In genomic region chr1:165724219-165725033, GRCm38 (mm10) we compare ENCODE assay signal across 15 mouse cellular contexts. TPM values are rescaled to one million over a fixed set of nuclear protein-coding genes. Genes with fewer than 3 reads are reported as not detected.
A peak's percentile ranks its signal among the peaks of the same experiment; 100 is the strongest.
DNase-seq lines count a peak whose midpoint lies in the region; ATAC-seq and TF ChIP-seq lines count a peak whose summit lies in the region.
"Had no signal": no experiment of that assay in that cellular context is flagged by ENCODE, and none has a peak within 500 bp of the region (broad histone marks: within the 10 kb centered on the region; RNA-seq: fewer than 3 reads in every experiment).

No protein-coding gene starts in this region.

- 63% methylated on average over 11 of the region's 11 CpGs for WGBS in forebrain, embryonic 10.5 days
- 51% methylated on average over 11 of the region's 11 CpGs for WGBS in forebrain, embryonic 13.5 days
- whole genome bisulfite sequencing in intestine, embryonic 15.5 days: 55% methylated on average over 11 of the region's 11 CpGs
- WGBS in intestine, postnatal 0 days: 45% methylated on average over 11 of the region's 11 CpGs

- ATAC-seq in forebrain, embryonic 13.5 days: no peak
- peak; percentile 72 for ATAC-seq in intestine, embryonic 15.5 days
- ATAC-seq in intestine, postnatal 0 days: no peak
- ATAC-seq: activated CD4-positive, CD25-positive, alpha-beta regulatory T cell, adult 4 months had no signal

- no peaks in the 10 kb centered on the region for H3K27me3 ChIP-seq in forebrain, embryonic 10.5 days (ENCODE audit: poor library complexity, severe bottlenecking)
- H3K27me3 ChIP-seq in forebrain, embryonic 13.5 days: no peaks in the 10 kb centered on the region
- no peaks in the 10 kb centered on the region for H3K27me3 ChIP-seq in intestine, embryonic 15.5 days (replicated peaks)
- no peaks in the 10 kb centered on the region for H3K27me3 ChIP-seq in intestine, postnatal 0 days (replicated peaks; ENCODE audit: control insufficient read depth, insufficient read depth, low read length)

- H3K36me3 ChIP-seq in forebrain, embryonic 10.5 days (replicated peaks): no peaks in the 10 kb centered on the region
- no peaks in the 10 kb centered on the region for H3K36me3 ChIP-seq in forebrain, embryonic 13.5 days (ENCODE audit: poor library complexity, severe bottlenecking)
- H3K36me3 ChIP-seq in intestine, embryonic 15.5 days: no peaks in the 10 kb centered on the region
- H3K36me3 ChIP-seq in intestine, postnatal 0 days (ENCODE audit: control insufficient read depth, insufficient read depth): no peaks in the 10 kb centered on the region

- DNase-seq in forebrain, embryonic 10.5 days (ENCODE audit: extremely low spot score, low spot score): no peak
- peak; percentile 60 for DNase-seq in kidney, postnatal 14 days
- DNase-seq in urinary bladder, postnatal 14 days (ENCODE audit: low spot score): no peak
- DNase-seq in thymus, postnatal 0 days (ENCODE audit: low spot score): no peak
- DNase-seq: cerebellum, postnatal 25 days; gastrocnemius, postnatal 14 days had no signal

- peaks cover 28% of the 10 kb centered on the region for H3K4me1 ChIP-seq in forebrain, embryonic 10.5 days
- H3K4me1 ChIP-seq in forebrain, embryonic 13.5 days: no peaks in the 10 kb centered on the region
- peaks cover 9% of the 10 kb centered on the region for H3K4me1 ChIP-seq in intestine, embryonic 15.5 days (replicated peaks)
- H3K4me1 ChIP-seq in intestine, postnatal 0 days (replicated peaks; ENCODE audit: control insufficient read depth, insufficient read depth, low read length): no peaks in the 10 kb centered on the region
- peaks cover 3% of the 10 kb centered on the region for H3K4me1 ChIP-seq in brown adipose tissue, adult 24 weeks (ENCODE audit: control insufficient read depth, insufficient read depth, insufficient read length, low read length)

- H3K4me3 ChIP-seq in forebrain, embryonic 10.5 days: no peak overlapping the region
- H3K4me3 ChIP-seq in forebrain, embryonic 13.5 days: no peak overlapping the region
- no peak overlapping the region for H3K4me3 ChIP-seq in intestine, embryonic 15.5 days (replicated peaks)
- H3K4me3 ChIP-seq in intestine, postnatal 0 days (ENCODE audit: low read depth, low read length): no peak overlapping the region
- no peak overlapping the region for H3K4me3 ChIP-seq in brown adipose tissue, adult 24 weeks (ENCODE audit: insufficient read depth, low read depth, low read length)
- H3K4me3 ChIP-seq: erythroblast, embryonic 14.5 days; megakaryocyte, embryonic 14.5 days had no signal

- no peaks in the 10 kb centered on the region for H3K9me3 ChIP-seq in forebrain, embryonic 10.5 days
- H3K9me3 ChIP-seq in forebrain, embryonic 13.5 days (replicated peaks): no peaks in the 10 kb centered on the region
- H3K9me3 ChIP-seq in intestine, embryonic 15.5 days: no peaks in the 10 kb centered on the region
- H3K9me3 ChIP-seq in intestine, postnatal 0 days (ENCODE audit: control insufficient read depth): no peaks in the 10 kb centered on the region
- H3K9me3 ChIP-seq: megakaryocyte, embryonic 14.5 days had no signal

- H3K4me2 ChIP-seq in forebrain, embryonic 13.5 days: no peak overlapping the region
- no peak overlapping the region for H3K4me2 ChIP-seq in intestine, embryonic 15.5 days (replicated peaks)
- no peak overlapping the region for H3K4me2 ChIP-seq in intestine, postnatal 0 days (replicated peaks; ENCODE audit: low read depth)
- H3K4me2 ChIP-seq: liver, embryonic 11.5 days had no signal

- peak overlapping the region; percentile 44 for H3K27ac ChIP-seq in forebrain, embryonic 10.5 days
- H3K27ac ChIP-seq in forebrain, embryonic 13.5 days: no peak overlapping the region
- 0 out of 2 replicates have a peak overlapping the region, but pooled peaks have one; percentile 22 for H3K27ac ChIP-seq in intestine, embryonic 15.5 days
- H3K27ac ChIP-seq in intestine, postnatal 0 days (ENCODE audit: low read depth, low read length): no peak overlapping the region
- H3K27ac ChIP-seq in brown adipose tissue, adult 24 weeks (replicated peaks; ENCODE audit: low read depth, low read length): peak overlapping the region; percentile 39; the same call in 1 of the 2 replicates
- H3K27ac ChIP-seq: stomach, postnatal 0 days had no signal

- no peak for TF ChIP-seq CTCF in intestine, postnatal 0 days (IDR thresholded peaks at IDR 0.05; ENCODE audit: low read depth)

- no peak overlapping the region for H3K9ac ChIP-seq in forebrain, embryonic 13.5 days
- H3K9ac ChIP-seq in intestine, embryonic 15.5 days: no peak overlapping the region
- no peak overlapping the region for H3K9ac ChIP-seq in intestine, postnatal 0 days (ENCODE audit: low read depth, low read length)

RNA-seq across cellular contexts. Expression of gene Rcsd1, which starts 14.9 kb away (rescaled TPM):
- polyA plus RNA-seq in forebrain, embryonic 10.5 days (2016; fragmentation: Nextera tagmentation; extraction: Ambion mirVana): 8.3 and 8.4 TPM in 2 replicates
- 6.5 and 7.0 TPM in 2 replicates for polyA plus RNA-seq in forebrain, embryonic 13.5 days (2015; fragmentation: Nextera tagmentation; extraction: Ambion mirVana)
- polyA plus RNA-seq in intestine, embryonic 15.5 days (2015; fragmentation: Nextera tagmentation; extraction: Ambion mirVana): 32.7 and 33.8 TPM in 2 replicates
- 11.7 and 14.2 TPM in 2 replicates for polyA plus RNA-seq in intestine, postnatal 0 days (2015; fragmentation: Nextera tagmentation; extraction: Ambion mirVana)
- 4.8 and 8.8 TPM in 2 replicates for polyA plus RNA-seq in brown adipose tissue, adult 24 weeks (2012; ENCODE audit: insufficient read depth, insufficient read length, missing spikeins)
- 221 and 236 TPM in 2 replicates for polyA plus RNA-seq in thymus, postnatal 0 days (2015; fragmentation: Nextera tagmentation; extraction: Ambion mirVana)

RNA-seq across cellular contexts. Expression of gene Creg1, which starts 39.1 kb away (rescaled TPM):
- polyA plus RNA-seq in forebrain, embryonic 10.5 days (2016; fragmentation: Nextera tagmentation; extraction: Ambion mirVana): 33.7 and 34.3 TPM in 2 replicates
- 21.2 and 21.5 TPM in 2 replicates for polyA plus RNA-seq in forebrain, embryonic 13.5 days (2015; fragmentation: Nextera tagmentation; extraction: Ambion mirVana)
- 101 and 124 TPM in 2 replicates for polyA plus RNA-seq in intestine, embryonic 15.5 days (2015; fragmentation: Nextera tagmentation; extraction: Ambion mirVana)
- polyA plus RNA-seq in intestine, postnatal 0 days (2015; fragmentation: Nextera tagmentation; extraction: Ambion mirVana): 195 and 201 TPM in 2 replicates
- polyA plus RNA-seq in brown adipose tissue, adult 24 weeks (2012; ENCODE audit: insufficient read depth, insufficient read length, missing spikeins): 82.8 and 109 TPM in 2 replicates
- polyA plus RNA-seq in thymus, postnatal 0 days (2015; fragmentation: Nextera tagmentation; extraction: Ambion mirVana): 70.5 and 73.3 TPM in 2 replicates

Comparison
In these comparisons a context has a peak if more than half of its experiments do, and no peak if none do; other contexts are left out.
1. H3K27ac ChIP-seq: peak in forebrain, embryonic 10.5 days (single experiment), intestine, embryonic 15.5 days (single experiment) and brown adipose tissue, adult 24 weeks (single experiment); none in forebrain, embryonic 13.5 days (single experiment) and intestine, postnatal 0 days (single experiment).